Mouse (Mus musculus): ENCODE measurements around the gene Irs2. TPM values are rescaled to one million over a fixed set of nuclear protein-coding genes. Genes with fewer than 3 reads are reported as not detected.
A peak's percentile ranks its signal among the peaks of the same experiment; 100 is the strongest.

The Irs2 gene
- total RNA-seq, 2 experiments from 2014 or later: 54.8 to 66.0 TPM

DNA sequence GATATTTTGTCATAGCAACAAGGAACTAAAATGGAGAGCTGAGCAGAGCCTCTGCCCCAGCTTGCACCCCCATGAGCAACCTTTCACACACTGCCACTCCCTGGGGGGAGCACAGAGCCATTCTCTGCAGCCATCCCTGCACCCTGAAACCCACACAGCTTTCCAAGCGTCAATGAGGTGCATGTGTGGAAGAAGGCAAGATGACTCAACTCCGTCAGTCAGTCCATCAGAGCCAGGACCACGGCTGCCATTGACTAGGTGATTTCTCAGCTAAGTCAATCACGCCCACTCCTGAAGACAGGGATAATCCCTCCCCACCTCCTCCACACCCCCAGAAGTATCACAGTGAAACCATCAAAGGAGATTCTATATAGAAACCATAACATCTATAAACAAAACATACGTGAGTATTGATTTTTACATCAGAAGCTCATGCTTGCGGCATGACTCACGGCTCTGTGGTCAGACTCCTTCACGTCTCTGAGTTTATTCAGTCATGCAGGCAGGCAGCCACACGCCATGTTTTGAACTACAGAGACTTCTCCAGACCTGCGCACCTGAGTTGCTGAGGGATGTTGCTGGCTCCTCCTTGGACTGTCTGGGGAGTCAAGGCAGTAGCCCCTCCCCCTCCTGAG lies 14.6 kb downstream of the Irs2 start:
- intact Hi-C loops (cut with DNase I): no loop called here
- DNase-seq (ENCODE audit: low spot score in 2 of 2): peak in 1 of 2 experiments; percentile 9

DNA sequence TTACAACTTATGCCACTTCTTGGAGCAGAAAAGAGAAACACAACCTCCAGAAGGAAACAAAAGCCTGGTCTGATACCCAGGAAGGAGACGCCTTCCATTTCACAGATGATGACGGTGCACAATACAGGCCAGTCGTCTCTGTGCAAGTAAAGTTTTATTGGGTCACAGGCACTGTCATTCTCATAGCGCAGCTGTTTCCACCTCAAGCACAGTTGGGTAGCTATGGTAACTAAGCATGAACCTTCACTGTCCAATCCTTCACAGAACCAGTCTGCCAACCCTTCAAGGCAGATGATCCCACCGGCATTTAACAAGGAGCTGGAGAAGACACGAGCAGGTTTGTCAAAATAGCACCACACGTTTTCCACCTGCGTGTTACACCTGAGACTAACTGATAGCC lies 16.2 kb downstream of the Irs2 start:
- intact Hi-C loops (cut with DNase I): no loop called here
- peak in 1 of 2 experiments; percentile 33 for DNase-seq (ENCODE audit: low spot score in 2 of 2)

DNA sequence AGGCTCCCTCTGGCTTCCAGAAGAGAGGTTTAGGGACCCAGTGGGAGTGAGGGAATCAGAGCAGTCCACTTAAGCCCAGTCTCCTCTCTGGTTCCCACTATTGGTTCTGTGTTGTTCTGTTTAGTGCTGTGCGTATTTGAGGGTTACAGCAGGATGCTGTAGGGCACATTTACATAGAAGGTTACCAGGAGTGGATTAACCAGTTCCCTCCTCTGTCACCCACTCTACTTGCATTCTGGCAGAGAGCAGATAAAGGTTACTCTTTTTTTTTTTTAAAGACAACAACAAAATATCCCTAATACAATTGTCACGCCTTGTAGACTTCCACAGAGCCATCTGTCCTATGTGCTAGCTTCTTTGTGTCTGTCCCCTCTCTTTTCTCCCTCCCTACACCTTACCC lies 16.9 kb downstream of the Irs2 start:
- DNase-seq (ENCODE audit: low spot score in 2 of 2): no peak
- intact Hi-C loops (cut with DNase I): no loop called here

DNA sequence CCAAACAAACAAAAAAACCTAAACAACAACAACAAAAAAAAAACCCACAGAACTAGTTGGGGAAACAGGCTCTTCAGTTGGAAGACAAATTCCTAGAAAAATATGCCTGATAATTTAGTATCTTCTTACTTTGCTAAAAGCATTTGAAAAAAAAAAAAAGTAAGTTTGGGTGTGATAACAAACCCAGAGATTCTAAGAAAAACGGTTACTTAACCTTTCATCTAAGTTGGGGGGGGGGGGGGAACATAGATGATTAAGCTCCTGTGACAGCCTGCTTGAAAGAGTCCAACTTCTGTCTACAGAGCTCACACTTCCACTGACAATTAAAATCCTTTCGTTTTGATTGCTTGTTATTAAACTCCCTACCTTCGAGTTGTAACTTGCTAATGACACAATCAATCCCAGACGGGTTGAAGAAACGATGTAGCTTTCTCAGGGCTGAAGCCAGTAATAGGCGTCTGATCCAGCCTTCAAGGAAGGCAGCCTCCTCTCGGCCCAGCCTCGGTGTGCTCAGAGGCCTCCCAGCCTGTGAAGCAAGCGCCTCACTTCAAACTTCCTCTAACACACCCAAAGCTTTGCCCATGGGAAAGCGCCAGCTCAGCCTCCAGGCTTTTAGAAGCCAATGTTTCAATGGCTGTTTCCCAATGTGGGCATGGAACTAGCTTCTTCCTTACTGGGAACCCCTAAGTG lies 17.7 kb downstream of the Irs2 start:
- peak in 1 of 2 experiments; percentile 43 for DNase-seq (ENCODE audit: low spot score in 2 of 2)
- intact Hi-C loops (cut with DNase I): no loop called here

DNA sequence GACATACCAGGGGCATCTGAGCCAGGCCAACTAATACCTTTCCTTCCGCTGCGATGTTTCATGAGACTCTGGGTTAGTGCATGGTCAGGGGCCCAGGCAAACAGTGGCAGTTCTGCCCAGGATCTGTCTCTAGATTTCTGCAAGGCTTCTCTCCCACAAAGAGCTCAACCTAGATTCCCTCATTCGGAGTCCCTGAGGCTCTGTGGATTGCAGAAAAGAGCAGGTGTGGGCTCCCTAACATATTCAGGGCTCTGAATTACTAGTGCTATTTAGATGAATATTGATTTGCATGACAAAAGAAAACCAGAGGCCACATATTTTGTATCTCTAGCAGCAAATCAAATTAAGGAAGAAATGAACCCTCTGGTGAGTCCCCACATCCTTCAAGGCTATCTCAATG lies 18.3 kb downstream of the Irs2 start:
- no peak for DNase-seq (ENCODE audit: low spot score in 2 of 2)
- intact Hi-C loops (cut with DNase I): no loop called here

DNA sequence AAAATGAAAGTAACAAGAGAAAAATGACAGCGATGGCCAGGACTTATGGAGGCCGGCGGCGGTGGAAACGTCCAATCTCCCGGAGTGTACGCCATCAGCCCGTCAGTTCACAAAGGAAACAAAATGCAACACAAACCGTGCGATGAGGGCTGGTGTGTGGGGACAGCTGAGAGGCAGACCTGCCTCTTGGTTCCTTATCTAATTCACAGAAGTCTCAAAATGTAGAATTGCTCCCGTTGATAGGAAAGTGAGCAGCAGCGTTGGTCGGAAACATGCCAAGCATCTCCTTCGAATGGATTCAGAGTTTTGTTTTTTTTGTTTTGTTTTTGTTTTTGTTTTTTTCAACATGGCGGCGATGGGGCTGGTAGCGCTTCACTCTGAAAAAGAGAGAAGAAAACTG lies 21.6 kb downstream of the Irs2 start:
- intact Hi-C loops (cut with DNase I): no loop called here
- no peak for DNase-seq (ENCODE audit: low spot score in 2 of 2)

DNA sequence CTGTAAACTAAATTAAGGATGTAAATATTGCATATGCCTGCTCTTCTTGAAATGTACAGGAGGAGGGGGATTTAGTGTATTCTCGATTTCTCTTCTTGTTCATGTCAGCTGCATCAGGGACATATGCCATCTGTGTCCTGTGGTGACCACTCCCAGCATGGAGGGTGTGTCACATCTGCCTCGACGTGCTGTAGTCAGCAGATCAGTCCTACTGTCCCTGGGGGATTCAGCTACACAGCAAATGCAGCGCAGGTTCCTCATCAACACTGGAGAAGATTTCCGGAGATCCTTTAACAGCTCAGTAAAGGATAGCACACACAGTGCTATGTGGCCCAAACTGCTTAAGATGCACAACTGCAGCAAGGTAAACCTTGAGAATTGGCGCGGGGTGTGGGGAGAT lies 23.2 kb downstream of the Irs2 start:
- intact Hi-C loops (cut with DNase I): no loop called here
- DNase-seq (ENCODE audit: low spot score in 2 of 2): no peak

DNA sequence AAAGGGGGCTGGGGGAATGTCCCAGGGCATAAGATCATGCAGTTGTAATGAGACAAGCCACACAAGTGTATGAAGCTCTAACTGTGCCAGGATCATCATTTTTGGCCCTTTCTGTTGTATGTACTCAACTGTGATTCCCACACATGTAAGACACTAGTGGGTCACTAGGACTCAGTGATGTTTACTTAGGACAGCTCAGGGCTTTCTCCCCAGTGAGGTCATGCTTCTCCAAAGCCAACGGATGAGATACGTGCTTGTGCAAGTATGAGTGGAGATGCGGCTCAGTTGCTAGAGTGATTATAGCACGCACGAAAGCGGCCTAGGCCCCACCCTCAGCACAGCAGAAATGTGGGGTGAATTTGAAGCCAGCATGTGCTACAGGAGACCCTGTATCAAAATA lies 27.4 kb downstream of the Irs2 start:
- intact Hi-C loops (cut with DNase I): no loop called here
- DNase-seq (ENCODE audit: low spot score in 2 of 2): no peak

DNA sequence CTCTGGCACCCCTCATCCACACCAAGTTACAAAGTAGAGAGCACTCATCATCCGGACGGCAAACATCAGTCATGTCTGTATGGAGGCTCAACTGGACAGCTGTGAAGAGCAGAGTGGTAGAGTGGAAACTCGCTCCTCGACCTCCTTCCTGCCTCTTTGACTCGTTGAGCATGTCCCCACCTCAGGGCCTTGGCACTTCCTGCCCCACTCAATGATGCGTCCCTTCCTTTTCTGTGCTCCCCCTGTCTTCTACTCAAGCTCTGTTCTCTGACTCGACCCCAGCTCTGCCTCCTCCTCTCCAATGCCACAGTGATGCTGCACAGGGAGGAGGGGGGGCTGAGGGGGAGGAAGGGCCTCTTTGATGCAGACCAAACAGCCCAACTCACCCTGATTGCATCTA lies 28.3 kb downstream of the Irs2 start:
- DNase-seq (ENCODE audit: low spot score in 2 of 2): no peak
- intact Hi-C loops (cut with DNase I): no loop called here

DNA sequence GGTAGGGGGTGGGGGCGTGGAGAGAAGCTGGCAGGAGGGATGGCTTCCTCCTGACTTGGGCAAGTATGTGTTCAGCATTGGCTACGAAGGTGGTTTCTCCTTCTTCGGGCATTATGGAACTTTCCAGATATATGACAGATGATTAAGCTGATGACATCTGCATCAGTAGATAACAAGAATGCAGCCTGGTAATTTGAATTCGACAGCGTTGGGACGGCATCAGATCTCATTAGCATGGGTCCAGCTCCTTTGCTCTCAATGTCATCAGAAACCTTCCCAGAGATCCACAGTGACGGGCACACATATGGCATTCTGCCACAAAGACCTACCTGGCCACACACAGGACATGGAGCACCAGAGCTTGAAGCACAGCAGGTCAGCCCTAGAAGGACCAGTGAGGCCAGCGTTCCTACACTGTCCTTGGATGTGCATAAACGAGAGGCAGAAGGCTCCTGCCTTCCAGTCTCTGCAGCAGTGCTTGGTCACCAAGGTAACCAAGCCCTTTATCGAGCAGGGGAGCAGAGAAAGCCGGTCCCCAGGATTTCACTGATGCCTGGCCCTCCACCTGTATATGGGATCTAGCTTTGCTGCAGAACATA lies 29.0 kb downstream of the Irs2 start:
- DNase-seq (ENCODE audit: low spot score in 2 of 2): no peak
- intact Hi-C loops (cut with DNase I): no loop called here

DNA sequence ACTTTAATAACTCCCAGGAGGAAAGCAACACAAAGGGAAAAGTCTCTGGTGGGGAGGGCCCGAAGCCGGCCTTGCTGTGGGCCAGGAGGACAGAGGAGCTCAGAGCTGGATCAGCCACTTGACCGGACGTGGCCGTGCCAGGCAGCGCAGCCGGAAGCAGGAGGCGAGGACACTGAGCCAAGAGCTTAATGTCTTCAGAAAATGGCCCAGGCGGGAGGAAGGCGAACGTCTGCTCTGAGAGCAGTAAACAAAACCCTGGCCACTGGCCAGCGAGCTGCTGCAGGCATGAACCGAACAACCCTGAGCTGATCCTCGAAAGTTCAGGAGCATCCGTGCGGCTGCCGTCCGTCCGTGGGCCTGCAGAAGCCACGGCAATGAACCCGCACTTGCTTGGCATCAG lies 29.9 kb downstream of the Irs2 start:
- DNase-seq (ENCODE audit: low spot score in 2 of 2): peak in 1 of 2 experiments; percentile 62
- intact Hi-C loops (cut with DNase I): no loop called here

DNA sequence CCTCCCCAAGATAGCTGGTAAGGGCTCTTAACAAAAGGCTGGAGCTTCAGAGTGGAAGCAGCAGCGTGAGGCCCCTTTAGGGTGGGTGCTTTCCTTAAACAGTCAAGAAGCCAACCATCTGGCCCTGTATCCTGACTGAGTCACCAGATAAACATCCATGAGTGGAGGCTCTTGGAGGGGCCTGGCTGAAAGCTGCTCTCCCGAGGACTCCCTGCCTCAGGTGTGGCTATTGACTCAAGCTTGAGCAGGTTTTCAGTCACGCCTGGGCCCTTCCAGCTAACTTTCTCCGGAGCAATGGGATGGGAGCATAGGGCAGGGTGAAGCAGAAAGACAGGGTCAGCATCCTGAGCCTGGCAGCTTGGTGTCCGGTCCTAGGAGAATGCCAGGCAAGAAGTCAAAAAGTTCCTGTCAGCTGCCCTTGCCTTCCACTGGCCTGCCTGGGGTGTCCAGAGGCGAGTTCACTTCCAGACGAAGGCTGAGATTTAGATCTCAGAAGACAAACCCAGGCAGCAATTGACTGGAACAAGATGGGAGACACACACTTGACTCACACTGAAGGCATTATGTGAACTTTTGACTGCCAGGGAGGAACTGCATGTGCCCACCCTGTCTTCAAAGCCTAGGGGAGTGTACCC lies 30.4 kb downstream of the Irs2 start:
- intact Hi-C loops (cut with DNase I): no loop called here
- DNase-seq (ENCODE audit: low spot score in 2 of 2): no peak

DNA sequence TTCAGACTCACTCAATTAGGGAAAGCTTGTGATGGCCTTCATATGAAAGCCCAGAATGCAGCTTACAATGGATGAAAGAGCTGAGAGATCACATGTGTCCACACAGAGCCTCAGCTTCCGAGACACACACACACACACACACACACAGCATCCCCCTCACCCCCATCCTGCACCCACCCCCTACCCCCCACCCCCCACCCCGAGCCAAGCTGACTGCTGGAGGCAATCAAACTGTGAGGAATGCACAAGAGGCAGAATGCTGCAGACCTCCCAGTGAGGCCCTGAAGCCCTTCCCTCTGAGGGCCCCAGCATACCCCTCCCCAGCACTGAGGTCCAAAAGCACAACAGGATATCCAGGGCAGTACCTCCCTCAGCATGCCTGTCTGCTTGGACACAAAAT lies 33.6 kb downstream of the Irs2 start:
- intact Hi-C loops (cut with DNase I): no loop called here
- no peak for DNase-seq (ENCODE audit: low spot score in 2 of 2)

DNA sequence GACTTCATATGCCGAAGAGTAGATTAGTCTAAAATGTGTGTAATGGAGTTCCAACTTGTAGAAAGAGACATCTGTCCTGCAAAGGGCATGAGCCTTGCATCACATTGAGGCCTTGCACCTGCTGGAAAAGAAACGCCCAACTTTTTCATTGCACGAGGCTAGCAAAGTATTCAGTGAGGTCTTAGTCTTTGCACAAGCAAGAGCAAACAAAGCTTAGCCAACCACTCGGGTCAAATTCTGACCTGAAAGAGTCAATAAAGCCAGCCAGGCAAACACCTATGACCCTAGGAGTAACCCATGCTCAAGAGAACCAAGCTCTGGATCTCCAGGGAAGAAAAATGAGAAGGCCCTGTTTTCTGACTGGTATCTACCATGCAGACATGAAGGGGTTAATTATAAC lies 34.1 kb downstream of the Irs2 start:
- intact Hi-C loops (cut with DNase I): no loop called here
- no peak for DNase-seq (ENCODE audit: low spot score in 2 of 2)

DNA sequence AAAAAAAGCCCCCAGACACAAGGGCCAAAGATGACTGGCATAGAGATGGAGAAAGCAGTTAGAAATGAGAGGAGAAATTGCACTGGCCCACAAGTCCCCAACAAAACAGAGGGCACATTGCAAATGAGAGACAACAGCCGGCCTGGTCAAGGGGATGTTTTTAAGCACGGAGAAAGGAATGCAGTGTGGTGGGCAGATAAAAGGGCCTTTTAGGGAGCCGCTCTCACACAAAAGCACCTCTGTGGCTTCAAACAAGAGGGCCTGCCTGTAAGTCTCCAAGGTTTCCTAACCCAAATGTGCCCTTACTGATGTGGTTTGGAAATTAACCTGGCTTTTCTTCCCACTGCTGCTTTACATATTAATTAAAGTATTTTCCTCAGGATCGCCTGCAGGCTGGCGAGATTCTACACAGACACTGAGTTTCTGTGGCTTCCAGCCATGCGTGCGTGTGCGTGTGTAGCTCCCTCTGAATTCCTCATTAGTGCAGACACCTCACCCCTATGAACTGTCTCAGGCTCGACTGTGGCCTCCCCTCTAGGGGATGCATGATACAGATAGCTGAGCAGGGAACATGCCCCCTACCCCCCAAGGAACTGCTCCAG lies 35.3 kb downstream of the Irs2 start:
- intact Hi-C loops (cut with DNase I): no loop called here
- no peak for DNase-seq (ENCODE audit: low spot score in 2 of 2)

DNA sequence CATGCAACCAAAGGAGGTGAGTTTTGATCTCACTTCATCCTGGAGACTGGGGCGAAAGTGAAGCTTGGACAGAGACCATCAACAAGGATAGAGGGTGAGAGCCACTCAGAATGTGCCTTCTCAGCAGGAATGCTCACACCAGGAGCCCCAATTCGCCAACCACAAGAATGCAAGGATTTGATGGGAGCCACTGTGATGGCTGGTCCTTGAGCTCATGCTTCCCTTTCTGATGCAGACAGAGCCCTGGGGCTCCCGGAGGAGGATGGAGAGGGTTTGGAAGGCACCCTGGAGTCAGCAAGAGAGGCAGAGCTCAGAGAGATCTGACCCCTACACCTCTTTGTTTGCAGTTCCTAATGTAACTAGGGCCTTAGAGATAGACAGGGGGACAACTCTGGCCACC lies 36.3 kb downstream of the Irs2 start:
- intact Hi-C loops (cut with DNase I): no loop called here
- DNase-seq (ENCODE audit: low spot score in 2 of 2): no peak

DNA sequence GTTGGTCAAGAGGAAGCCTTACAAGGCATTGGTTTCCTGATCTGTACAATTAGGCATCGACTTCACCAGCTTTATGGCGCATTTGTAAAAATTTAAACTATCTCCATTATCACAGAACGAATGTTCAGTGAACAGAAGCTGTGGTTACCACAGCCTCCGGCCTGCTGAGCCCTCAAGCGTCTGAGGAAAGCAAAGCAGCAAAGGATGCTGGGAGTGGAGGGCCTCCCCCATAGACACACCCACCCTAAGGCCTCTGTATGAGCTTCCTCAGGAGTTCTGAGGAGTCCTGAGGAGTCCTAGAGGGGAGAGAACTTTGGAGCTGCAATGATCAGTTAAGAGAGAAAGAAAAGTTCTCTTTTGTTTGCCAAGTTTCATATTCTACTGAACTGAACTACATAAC lies 36.7 kb downstream of the Irs2 start:
- intact Hi-C loops (cut with DNase I): no loop called here
- DNase-seq (ENCODE audit: low spot score in 2 of 2): no peak

DNA sequence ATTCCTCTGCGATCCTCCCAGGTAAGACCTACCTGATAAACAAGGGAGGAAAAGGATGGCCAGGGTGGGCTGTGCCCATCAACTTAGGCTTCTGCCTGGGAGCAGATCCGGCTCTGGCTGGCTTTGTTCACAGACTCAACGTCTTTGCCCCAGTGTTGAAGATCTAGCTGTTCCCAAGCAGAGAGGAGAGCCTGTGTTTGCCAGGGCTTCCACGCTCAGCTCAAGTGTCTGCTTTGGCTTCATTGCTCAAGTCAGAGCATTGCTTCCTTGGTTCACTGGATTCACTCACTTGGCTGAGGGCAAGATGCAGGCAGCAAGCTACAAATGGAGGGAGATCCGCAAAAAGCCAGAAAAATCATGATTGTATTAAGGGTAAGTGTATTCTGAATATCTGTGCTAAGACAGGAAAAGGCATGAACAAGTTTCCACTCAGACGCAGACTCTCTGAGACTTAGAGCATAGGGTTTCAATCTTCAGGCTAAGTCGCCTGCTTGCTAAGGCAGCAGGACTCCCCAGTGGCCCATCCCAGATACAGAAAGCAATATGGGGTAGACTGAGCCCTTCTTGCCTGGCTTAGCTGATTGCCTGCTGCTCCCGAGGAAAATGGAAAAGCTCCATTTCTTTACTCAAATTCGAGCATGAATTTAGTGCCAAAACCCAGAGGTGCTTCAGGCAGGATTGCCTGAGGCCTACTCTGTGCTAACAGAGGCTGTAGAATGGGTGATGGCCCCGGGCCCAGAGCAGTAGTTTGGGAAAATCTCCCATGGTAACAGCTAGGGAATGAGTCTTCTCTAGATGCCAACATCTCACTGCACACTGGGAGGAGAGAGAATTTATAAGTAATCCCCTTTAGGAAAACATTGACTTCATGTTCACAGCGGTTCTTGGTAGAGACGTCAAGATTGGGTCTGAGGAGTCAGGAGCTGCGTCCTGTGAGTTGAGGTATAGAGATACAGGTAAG lies 37.5 kb downstream of the Irs2 start:
- no peak for DNase-seq (ENCODE audit: low spot score in 2 of 2)
- intact Hi-C loops (cut with DNase I): no loop called here

DNA sequence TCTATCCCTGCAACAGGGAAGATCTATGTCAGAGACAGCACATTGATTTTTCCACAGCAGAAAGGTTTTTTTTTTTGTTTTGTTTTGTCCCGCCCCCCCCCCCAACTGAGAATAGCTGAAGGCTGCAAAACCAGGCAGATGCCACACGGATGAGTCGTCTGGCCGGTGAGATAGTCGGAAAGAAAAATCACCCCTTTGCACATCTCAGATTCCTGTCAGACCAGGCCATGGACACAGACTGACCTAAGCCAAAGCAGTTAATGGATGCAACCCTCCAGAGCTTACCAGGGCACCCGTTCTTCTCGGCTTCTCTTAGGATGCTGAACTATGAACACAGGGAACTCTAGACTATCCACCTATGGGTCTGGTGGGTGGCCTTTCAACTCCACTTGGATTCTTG lies 39.6 kb downstream of the Irs2 start:
- intact Hi-C loops (cut with DNase I): no loop called here
- DNase-seq (ENCODE audit: low spot score in 2 of 2): no peak
